Mouse (Mus musculus): Measurements from ENCODE around the gene Chd3. TPM values are rescaled to one million over a fixed set of nuclear protein-coding genes. Genes with fewer than 3 reads are reported as not detected.
"Not testable (repeated sequence)": the region's sequence is repeated elsewhere in the genome, so short reads cannot be mapped to it uniquely, and the experiment has no call there.

Gene Chd3
- polyA plus RNA-seq, 1 experiment from 2014 or later, result 88.3 TPM

DNA sequence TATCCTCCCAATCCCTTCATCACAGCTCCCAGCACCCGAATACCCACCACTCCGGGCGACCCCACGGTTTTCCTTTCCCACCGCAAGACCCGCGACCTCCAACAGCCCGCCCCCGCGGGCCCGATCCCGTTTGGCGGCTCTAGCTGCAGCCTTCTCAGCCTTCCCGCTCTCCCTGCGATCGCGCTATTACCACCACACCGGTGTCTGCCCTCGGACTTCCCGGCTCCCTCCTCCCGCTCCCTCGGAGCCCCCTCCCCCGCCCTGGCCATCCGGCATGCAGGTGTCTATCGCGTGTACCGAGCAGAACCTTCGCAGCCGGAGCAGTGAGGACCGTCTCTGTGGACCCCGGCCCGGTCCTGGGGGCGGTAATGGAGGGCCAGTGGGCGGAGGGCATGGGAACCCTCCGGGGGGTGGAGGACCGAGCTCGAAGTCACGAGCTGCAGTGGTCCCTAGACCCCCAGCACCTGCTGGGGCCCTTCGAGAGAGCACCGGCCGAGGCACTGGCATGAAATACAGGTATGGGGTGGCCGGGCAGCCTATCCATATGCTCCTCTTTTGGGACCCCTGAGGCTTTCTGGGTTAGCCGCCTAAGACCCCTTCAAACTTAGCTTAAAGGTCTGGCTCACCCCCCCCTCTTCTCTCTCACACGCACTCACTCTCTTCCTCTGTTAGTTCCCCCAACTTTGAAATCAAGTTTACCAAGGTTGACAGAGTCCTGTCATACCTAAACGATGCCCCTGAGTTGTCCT lies 42.6 kb downstream of the Chd3 start:
- no peak for ATAC-seq (ENCODE audit: insufficient number of reproducible peaks, low FRiP score, low TSS enrichment, low read depth)
- peaks cover 50% of the 10 kb centered on the region for H3K4me1 ChIP-seq
- H3K27ac ChIP-seq (replicated peaks), result no peak overlapping the region
- H3K4me3 ChIP-seq (replicated peaks), result peak overlapping the region; percentile 51
- peak overlapping the region; percentile 37 for H3K9ac ChIP-seq
- peaks cover 22% of the 10 kb centered on the region for H3K27me3 ChIP-seq
- H3K4me2 ChIP-seq (replicated peaks), result peak overlapping the region; percentile 89
- under 1% methylated on average over 45 of the region's 45 CpGs for WGBS
- H3K36me3 ChIP-seq, result no peaks in the 10 kb centered on the region
- H3K9me3 ChIP-seq (replicated peaks), result no peaks in the 10 kb centered on the region

DNA sequence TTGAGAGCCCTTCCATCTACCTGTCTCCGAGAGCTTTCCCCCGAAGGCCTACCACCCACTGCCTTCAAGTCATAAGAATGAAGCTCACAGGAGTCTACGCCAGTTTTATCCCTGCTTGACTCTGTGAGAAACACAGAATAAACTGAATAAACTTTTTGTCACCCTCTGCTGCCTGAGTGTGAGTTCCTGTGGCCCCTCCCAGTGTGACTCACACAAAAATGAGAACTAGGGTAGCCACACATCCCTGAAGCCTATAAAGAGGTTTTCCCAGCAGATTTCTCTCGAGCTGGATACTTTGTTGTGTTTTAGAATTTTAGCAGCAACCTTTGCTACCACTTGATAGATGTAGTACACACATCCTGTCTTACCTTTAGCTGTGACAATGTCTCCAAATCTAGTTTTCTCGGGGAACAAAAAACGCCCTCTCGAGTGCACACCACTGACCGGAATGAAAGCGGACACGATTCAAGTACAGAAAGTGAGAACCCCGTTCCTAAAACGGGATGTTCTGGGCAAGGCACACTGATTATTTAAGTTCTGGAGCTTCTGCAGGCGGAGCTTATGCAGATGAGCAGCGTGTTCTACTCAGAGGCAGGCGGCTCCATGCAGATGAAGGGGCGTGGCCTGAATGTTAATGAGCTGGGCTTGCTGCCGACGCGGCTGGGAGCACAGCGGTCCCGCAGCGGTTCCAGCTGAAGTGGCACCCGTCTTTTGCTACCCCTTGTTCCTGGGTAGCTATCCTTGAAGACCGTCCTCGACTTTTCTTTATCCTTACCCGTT lies 43.4 kb downstream of the Chd3 start, which contains the start of gene Kcnab3:
TSS of gene Kcnab3 (plus strand) at position 631 of the 780 bp plus-strand sequence.
- peak within 1 kb of the TSS; percentile 89 for H3K4me2 ChIP-seq (replicated peaks)
- H3K9ac ChIP-seq, result peak within 1 kb of the TSS; percentile 37
- H3K27me3 ChIP-seq, result peaks cover 22% of the 10 kb centered on the region
- peak within 1 kb of the TSS; percentile 51 for H3K4me3 ChIP-seq (replicated peaks)
- 11% methylated on average over 26 of the region's 26 CpGs for WGBS
- H3K9me3 ChIP-seq (replicated peaks), result no peaks in the 10 kb centered on the region
- peak; percentile 69; the same call in 1 of the 2 replicates for ATAC-seq (ENCODE audit: insufficient number of reproducible peaks, low FRiP score, low TSS enrichment, low read depth)
- peak within 1 kb of the TSS; percentile 48; the same call in 1 of the 2 replicates for H3K27ac ChIP-seq (replicated peaks)
- 0 out of 2 replicates have a peak, but pooled peaks cover 4% of the 10 kb centered on the region for H3K36me3 ChIP-seq
- H3K4me1 ChIP-seq, result peaks cover 44% of the 10 kb centered on the region

DNA sequence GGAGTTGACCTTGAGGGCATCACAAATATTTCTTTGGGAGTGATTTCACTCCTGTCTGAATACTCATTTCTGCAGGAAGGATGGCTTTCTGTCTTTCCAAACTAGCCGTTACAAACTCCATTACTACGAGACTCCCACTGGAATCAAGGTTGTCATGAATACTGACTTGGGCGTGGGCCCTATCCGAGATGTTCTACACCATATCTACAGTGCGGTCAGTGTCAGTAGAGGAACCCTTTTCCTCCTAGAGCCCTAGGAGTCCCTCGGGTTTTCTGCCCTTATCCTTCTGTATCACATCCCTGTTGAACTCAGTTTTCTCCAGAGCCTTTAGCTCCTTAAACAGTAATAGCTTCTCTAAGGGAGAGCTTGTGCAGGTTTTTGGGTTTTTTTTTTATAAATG lies 44.5 kb downstream of the Chd3 start:
- peak overlapping the region; percentile 84 for H3K4me2 ChIP-seq (replicated peaks)
- 87% methylated on average over 6 of the region's 6 CpGs for WGBS
- H3K9ac ChIP-seq, result no peak overlapping the region; the same call in 1 of the 2 replicates
- peak overlapping the region; percentile 67 for H3K4me3 ChIP-seq (replicated peaks)
- H3K27me3 ChIP-seq, result peaks cover 22% of the 10 kb centered on the region
- H3K27ac ChIP-seq (replicated peaks), result no peak overlapping the region
- no peak for ATAC-seq (ENCODE audit: insufficient number of reproducible peaks, low FRiP score, low TSS enrichment, low read depth)
- H3K36me3 ChIP-seq, result peaks cover 14% of the 10 kb centered on the region; the same call in 1 of the 2 replicates
- H3K4me1 ChIP-seq, result peaks cover 44% of the 10 kb centered on the region
- no peaks in the 10 kb centered on the region for H3K9me3 ChIP-seq (replicated peaks)

DNA sequence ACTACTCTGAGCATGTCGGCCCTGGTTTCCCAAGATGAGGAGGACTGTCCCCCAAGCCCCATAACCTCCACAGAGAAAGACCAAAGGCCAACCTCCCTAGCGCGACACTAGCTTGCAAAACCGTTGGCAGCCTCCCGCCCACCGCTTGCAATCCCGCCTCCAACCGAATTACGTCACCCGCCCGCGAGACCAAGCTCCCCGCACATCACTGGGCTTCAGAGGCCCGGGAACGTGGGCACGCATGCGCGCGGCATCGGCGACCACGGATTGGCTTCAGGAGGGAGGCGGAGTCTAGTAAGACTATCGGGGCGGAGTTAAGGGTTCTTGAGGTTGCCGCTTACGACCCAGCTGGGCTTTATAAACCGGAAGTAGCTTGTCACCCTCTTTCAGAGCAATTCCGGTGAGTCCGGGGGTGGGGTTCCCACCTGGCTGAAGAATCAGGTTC lies 45.5 kb downstream of the Chd3 start, which contains the start of the genes Cntrob and Trappc1:
TSS of gene Cntrob (minus strand) at position 109 of the 445 bp plus-strand sequence.
TSS of gene Trappc1 (plus strand) at position 314 of the 445 bp plus-strand sequence.
- peak within 1 kb of the TSS; percentile 84 for H3K4me2 ChIP-seq (replicated peaks)
- peak within 1 kb of the TSS; percentile 67 for H3K4me3 ChIP-seq (replicated peaks)
- 0% methylated on average over 30 of the region's 30 CpGs for WGBS
- H3K36me3 ChIP-seq, result peaks cover 24% of the 10 kb centered on the region
- peak within 1 kb of the TSS; percentile 64 for H3K9ac ChIP-seq
- ATAC-seq (ENCODE audit: insufficient number of reproducible peaks, low FRiP score, low TSS enrichment, low read depth), result peak; percentile 94
- peaks cover 44% of the 10 kb centered on the region for H3K4me1 ChIP-seq
- no peaks in the 10 kb centered on the region for H3K9me3 ChIP-seq (replicated peaks)
- peaks cover 19% of the 10 kb centered on the region for H3K27me3 ChIP-seq
- peak within 1 kb of the TSS; percentile 88 for H3K27ac ChIP-seq (replicated peaks)

DNA sequence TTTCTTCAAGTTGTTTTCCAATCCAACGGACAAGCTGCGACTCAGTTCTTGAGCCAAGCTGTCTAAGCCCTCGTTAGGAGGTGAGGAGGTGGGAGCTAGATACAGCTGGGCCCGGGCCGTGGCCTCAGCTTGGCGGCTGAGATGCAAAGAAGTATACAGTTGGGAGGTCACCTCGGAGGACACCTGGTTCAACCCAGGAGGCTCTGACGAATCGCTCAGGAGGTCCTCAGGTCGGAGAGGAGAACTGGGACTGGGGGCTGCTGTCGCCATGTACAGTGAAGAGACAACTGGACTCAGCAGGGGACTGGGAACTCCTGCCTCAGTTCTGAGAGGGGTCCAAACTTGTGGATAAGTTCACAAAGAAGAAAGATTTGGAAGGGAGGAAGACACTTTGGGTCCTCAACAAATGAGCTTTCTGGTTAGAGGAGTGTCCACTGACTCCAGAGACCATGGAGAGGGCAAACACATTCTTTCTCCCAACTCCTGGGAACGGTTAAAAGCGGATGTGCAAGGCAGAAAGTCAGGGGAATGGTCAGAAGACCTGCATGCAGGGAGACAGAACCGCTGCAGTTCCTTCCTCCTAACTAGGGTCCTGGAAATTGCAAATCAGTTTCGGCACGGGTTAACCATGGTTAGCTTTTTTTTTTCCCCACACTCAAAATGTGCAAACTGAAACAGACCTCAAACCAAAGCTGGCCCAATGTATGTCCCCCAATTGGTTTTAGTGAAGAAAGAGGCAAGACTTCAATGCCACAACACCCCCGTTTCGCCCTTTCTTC lies 46.3 kb downstream of the Chd3 start:
- Histone ChIP-seq H3K4me1 (peaks cover 44% of the 10 kb centered on the region), H3K36me3 (peaks cover 32% of the 10 kb centered on the region), H3K9me3 (replicated peaks) (no peaks in the 10 kb centered on the region), H3K4me3 (replicated peaks) (peak overlapping the region; percentile 67), H3K27ac (replicated peaks) (peak overlapping the region; percentile 88), H3K9ac (peak overlapping the region; percentile 63), H3K4me2 (replicated peaks) (peak overlapping the region; percentile 84), H3K27me3 (peaks cover 14% of the 10 kb centered on the region)
- ATAC-seq (ENCODE audit: insufficient number of reproducible peaks, low FRiP score, low TSS enrichment, low read depth), result no peak
- WGBS, result 23% methylated on average over 18 of the region's 18 CpGs

DNA sequence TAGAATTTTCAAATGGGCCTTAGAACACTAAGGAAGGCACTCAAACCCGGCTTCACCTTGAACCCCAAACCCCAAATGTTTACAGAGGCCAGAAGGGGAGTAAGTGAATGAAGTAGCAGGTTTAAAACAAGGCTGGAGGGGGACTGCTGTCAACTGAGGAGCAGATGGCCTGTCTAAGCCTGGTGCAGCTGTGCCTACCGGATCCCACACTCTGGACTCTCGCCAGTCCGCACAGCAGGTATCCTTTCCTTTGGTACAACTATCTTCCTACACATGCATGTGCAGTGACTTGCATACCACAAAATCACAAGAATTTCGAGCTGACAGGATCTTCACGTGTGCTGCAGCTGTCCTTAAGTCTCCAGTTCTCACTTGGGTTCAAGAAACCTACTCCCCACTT lies 47.2 kb downstream of the Chd3 start:
- Histone ChIP-seq H3K27ac (replicated peaks) (no peak overlapping the region), H3K27me3 (peaks cover 6% of the 10 kb centered on the region), H3K4me2 (replicated peaks) (peak overlapping the region; percentile 84), H3K9me3 (replicated peaks) (no peaks in the 10 kb centered on the region), H3K4me1 (peaks cover 42% of the 10 kb centered on the region), H3K36me3 (peaks cover 38% of the 10 kb centered on the region), H3K4me3 (replicated peaks) (peak overlapping the region; percentile 67), H3K9ac (no peak overlapping the region)
- no peak for ATAC-seq (ENCODE audit: insufficient number of reproducible peaks, low FRiP score, low TSS enrichment, low read depth)
- 53% methylated on average over 6 of the region's 6 CpGs for WGBS

DNA sequence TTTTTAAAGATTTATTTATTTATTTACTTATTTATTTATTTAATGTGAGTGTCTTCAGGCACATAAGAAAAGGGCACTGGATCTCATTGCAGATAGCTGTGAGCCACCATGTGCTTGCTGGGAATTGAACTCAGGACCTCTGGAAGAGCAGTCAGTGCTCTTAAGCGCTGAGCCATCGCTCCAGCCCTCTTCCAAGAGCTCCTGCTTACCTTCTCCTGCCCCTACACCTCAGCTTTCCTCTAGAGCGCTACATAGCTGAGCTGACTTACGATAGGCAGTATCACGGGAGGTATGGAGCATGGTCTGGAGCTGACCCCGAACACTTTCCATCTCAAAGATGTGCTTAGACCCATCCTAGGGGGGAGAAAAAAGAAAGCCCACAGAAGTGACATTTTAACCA lies 47.6 kb downstream of the Chd3 start:
- no peak overlapping the region for H3K9ac ChIP-seq

DNA sequence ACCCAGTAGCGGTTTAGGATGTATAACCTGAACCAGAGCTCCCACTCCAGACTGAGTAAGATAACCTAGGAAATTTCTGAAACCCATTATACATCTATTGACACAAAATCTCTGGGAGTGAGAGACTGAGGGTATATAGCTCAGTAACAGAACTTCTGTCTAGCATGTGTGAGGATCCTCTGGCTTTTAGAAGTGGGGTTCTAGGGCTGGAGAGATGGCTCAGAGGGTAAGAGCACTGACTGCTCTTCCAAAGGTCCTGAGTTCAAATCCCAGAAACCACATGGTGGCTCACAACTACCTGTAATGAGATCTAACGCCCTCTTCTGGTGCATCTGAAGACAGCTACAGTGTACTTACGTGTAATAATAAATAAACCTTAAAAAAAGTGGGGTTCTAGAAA lies 51.2 kb downstream of the Chd3 start:
- H3K27ac ChIP-seq (replicated peaks); H3K4me3 ChIP-seq (replicated peaks); H3K27me3 ChIP-seq; ATAC-seq (ENCODE audit: insufficient number of reproducible peaks, low FRiP score, low TSS enrichment, low read depth); H3K9ac ChIP-seq; H3K4me2 ChIP-seq (replicated peaks); H3K9me3 ChIP-seq (replicated peaks): not testable (repeated sequence)
- 86% methylated on average over 3 of the region's 3 CpGs for WGBS
- peaks cover 15% of the 10 kb centered on the region for H3K4me1 ChIP-seq
- peaks cover 49% of the 10 kb centered on the region for H3K36me3 ChIP-seq

More for the DNA sequence above, 47.6 kb downstream of the Chd3 start:
- Histone ChIP-seq H3K4me1 (peaks cover 38% of the 10 kb centered on the region), H3K27me3 (peaks cover 1% of the 10 kb centered on the region; the same call in 1 of the 2 replicates), H3K36me3 (peaks cover 38% of the 10 kb centered on the region), H3K4me3 (replicated peaks) (no peak overlapping the region), H3K4me2 (replicated peaks) (no peak overlapping the region), H3K27ac (replicated peaks) (no peak overlapping the region), H3K9me3 (replicated peaks) (no peaks in the 10 kb centered on the region)
- ATAC-seq (ENCODE audit: insufficient number of reproducible peaks, low FRiP score, low TSS enrichment, low read depth), result no peak
- WGBS, result 95% methylated on average over 6 of the region's 6 CpGs

DNA sequence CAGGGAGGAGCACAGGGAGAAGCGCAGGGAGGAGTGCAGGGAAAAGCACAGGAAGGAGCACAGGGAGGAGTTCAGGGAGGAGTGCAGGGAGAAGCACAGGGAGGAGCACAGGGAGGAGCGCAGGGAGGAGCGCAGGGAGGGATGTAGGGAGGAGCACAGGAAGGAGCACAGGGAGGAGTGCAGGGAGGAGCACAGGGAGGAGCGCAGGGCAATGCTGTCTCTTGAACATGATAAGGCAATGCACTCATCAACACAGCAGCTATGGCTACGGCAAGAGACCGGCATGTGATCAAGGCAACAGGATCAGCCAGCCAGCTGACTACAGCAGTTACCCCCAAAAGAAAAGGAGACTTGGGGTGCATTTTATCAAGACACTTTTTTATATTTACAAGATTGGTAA lies 52.8 kb downstream of the Chd3 start:
- Histone ChIP-seq H3K9ac (no peak overlapping the region), H3K27ac (replicated peaks) (no peak overlapping the region), H3K4me2 (replicated peaks) (no peak overlapping the region), H3K4me1 (no peaks in the 10 kb centered on the region), H3K27me3 (no peaks in the 10 kb centered on the region), H3K9me3 (replicated peaks) (no peaks in the 10 kb centered on the region), H3K36me3 (peaks cover 64% of the 10 kb centered on the region), H3K4me3 (replicated peaks) (no peak overlapping the region)
- no peak for ATAC-seq (ENCODE audit: insufficient number of reproducible peaks, low FRiP score, low TSS enrichment, low read depth)
- WGBS, result 94% methylated on average over 6 of the region's 6 CpGs

DNA sequence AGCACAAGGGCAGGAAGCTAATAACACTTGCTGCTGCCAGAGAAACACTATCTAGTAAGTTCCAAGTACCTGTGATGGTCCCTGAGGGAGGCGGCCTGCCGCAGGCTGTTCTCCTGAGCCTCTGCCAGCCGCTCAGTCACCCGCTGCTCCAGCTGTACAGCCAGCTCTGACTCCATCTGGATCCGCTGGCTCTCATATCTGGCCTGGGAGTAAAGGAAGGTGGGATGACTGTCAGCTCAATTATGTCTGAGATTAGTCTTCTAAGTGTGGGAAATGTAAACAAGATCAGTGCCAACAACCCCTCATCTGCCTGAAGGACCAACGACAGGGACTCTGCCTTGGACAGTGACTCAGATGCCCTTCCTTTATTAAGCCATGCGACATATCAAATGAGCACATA lies 57.9 kb downstream of the Chd3 start:
- H3K9me3 ChIP-seq (replicated peaks), result no peaks in the 10 kb centered on the region
- no peaks in the 10 kb centered on the region for H3K4me1 ChIP-seq
- 77% methylated on average over 7 of the region's 7 CpGs for WGBS
- peaks cover 70% of the 10 kb centered on the region for H3K36me3 ChIP-seq
- H3K9ac ChIP-seq, result no peak overlapping the region
- 0 out of 2 replicates have a peak, but pooled peaks have one; percentile 60 for ATAC-seq (ENCODE audit: insufficient number of reproducible peaks, low FRiP score, low TSS enrichment, low read depth)
- no peak overlapping the region for H3K27ac ChIP-seq (replicated peaks)
- no peak overlapping the region for H3K4me2 ChIP-seq (replicated peaks)
- H3K27me3 ChIP-seq, result no peaks in the 10 kb centered on the region
- no peak overlapping the region for H3K4me3 ChIP-seq (replicated peaks)
